Mouse (Mus musculus) embryonic facial prominence, embryonic 10.5 days (tissue): ENCODE results near the gene E2f2. TPM values are rescaled to one million over a fixed set of nuclear protein-coding genes. Genes with fewer than 3 reads are reported as not detected.

Experiments used
- DNase-seq: peaks from one replicate; pipeline ENCODE4 v3.0.0-alpha.2; 2017; ENCODE audit warnings: low spot score
- H3K27ac ChIP-seq: fragments of 300-500 bp; sonication (generic); replicated peaks from 2 replicates; pipeline ENCODE4 v1.5.1; 2016; ENCODE audit warnings: mild to moderate bottlenecking
- H3K27me3 ChIP-seq: fragments of 300-500 bp; sonication (generic); replicated peaks from 2 replicates; pipeline ENCODE4 v1.6.1; 2016; ENCODE audit warnings: low read depth, mild to moderate bottlenecking; ENCODE audit not compliant: poor library complexity, severe bottlenecking
- H3K36me3 ChIP-seq: fragments of 300-500 bp; sonication (generic); replicated peaks from 2 replicates; pipeline ENCODE4 v1.6.1; 2016; ENCODE audit warnings: mild to moderate bottlenecking, moderate library complexity
- H3K4me1 ChIP-seq: fragments of 300-500 bp; sonication (generic); 2 replicates; pipeline ENCODE4 v1.6.1; 2016
- H3K4me3 ChIP-seq: fragments of 300-500 bp; sonication (generic); 2 replicates; pipeline ENCODE4 v1.5.1; 2016; ENCODE audit warnings: mild to moderate bottlenecking, moderate library complexity
- H3K9me3 ChIP-seq: fragments of 300-500 bp; sonication (generic); 2 replicates; pipeline ENCODE4 v1.6.1; 2016; ENCODE audit warnings: mild to moderate bottlenecking
- WGBS: fragments of 180-500 bp; shearing (Covaris S2); methylation state at CpG from one replicate; pipeline ENCODE4 v1.1.7; 2016; 5-methylcytosine and 5-hydroxymethylcytosine counted together
- polyA plus RNA-seq: library from polyadenylated mRNA; unstranded; fragments of >200 nt; fragmentation: Nextera tagmentation; extraction: Ambion mirVana; gene quantifications from 2 replicates; pipeline ENCODE4 v1.2.1, GENCODE M21; 2016

Gene E2f2
- polyA plus RNA-seq, 1 experiment from 2014 or later: 6.2 TPM

DNA sequence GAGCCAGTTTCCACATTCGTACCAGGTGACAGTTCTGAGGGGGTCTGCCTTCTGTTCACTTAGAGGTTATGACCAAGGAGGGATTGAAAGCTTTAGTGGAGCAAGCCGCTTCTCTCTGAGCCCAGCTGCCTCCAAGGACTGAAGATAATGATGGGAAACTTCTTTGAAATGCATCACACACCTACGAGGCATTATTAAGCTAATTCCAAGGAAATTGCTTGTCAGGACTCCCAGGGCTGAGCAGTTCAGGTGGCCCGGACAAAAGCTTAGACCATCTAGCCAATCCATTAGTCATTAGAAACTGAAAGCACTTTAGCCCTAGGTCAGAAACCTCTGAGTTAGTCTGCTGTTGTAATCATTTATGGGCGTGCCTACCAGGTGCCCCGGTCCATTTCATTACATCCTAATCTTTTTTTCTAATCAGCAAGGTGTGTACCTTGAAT lies 25.5 kb upstream of the E2f2 start:
- H3K4me3 ChIP-seq: peak overlapping the region; percentile 82
- H3K4me1 ChIP-seq: peaks cover 88% of the 10 kb centered on the region
- peak; percentile 62 for DNase-seq
- H3K9me3 ChIP-seq: no peaks in the 10 kb centered on the region
- WGBS: 5% methylated on average over 6 of the region's 6 CpGs
- 0 out of 2 replicates have a peak, but pooled peaks cover 5% of the 10 kb centered on the region for H3K27me3 ChIP-seq
- H3K27ac ChIP-seq: peak overlapping the region; percentile 94
- peaks cover 13% of the 10 kb centered on the region for H3K36me3 ChIP-seq

DNA sequence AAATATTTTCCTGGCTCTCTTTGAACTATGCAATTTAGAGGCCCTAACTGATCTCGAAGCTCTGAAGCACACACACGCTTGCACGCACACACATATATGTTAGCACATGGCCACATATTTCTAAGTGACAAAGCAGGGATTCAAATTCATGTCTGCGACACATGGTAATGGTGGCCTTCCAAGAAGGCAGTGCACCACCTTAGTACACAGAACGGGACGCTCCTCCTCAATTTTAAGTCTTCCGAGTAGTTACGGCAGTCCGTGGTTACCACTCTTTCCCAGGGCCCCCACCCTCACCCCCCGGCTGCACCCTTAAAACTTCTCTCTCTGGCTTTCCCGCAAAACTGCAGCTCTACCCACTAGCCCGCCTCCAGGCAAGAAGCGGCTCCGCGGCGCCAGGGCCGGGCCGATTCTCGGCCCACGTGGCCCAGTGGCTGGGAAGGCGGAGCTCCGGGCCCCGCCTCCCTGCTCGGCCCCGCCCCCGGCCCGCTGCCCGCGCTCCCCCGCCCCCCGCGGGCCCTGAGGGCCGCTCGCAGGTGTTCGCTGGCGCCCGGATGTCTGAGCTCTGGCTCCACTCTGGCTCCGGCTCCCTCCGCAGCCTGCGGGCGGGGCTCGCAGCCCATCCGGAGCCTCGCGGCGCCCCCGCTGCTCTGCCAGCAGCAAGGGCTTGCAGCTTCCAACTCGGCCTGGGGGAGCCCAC lies 24.6 kb upstream of the E2f2 start:
- peaks cover 85% of the 10 kb centered on the region for H3K4me1 ChIP-seq
- H3K36me3 ChIP-seq: peaks cover 13% of the 10 kb centered on the region
- 1% methylated on average over 48 of the region's 48 CpGs for WGBS
- 0 out of 2 replicates have a peak, but pooled peaks cover 5% of the 10 kb centered on the region for H3K27me3 ChIP-seq
- H3K9me3 ChIP-seq: no peaks in the 10 kb centered on the region
- peak overlapping the region; percentile 82 for H3K4me3 ChIP-seq
- peak overlapping the region; percentile 94 for H3K27ac ChIP-seq
- peak; percentile 97 for DNase-seq

DNA sequence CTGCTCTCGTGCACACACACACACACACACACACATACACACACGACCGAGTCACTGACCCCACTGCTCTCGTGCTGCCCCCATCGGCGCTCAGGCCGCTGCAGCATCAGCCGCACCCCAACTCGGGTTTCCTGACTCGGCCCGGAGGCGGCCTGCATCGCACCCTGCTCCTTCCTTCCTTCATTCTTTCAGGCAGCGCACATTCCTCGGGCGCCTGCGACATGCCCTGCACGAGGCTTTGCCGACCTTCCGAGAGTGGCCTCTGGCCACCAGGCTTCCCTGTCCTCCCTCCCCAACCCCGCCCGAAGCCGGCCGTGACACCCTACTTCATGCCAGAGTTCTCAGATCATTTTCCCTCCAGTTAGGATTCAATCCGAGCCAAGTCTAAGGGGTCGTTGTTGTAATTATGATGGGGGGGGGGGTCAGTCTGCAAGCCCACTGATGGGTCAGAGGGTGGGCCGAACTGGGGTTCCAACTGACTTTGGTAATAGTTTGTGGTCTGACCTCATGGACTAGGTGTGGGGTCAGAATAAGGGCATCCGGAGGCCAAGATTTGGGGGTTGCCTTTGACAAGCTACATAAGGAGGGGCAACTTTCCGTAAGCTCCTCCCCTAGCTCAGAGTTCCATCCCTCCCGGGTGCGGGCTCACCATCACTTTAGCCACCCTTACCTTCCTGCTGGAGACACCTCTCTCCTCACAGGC lies 23.7 kb upstream of the E2f2 start:
- peaks cover 13% of the 10 kb centered on the region for H3K36me3 ChIP-seq
- peak overlapping the region; percentile 94 for H3K27ac ChIP-seq
- peak; percentile 82 for DNase-seq
- 4% methylated on average over 31 of the region's 31 CpGs for WGBS
- H3K9me3 ChIP-seq: peaks cover 2% of the 10 kb centered on the region; the same call in 1 of the 2 replicates
- peak overlapping the region; percentile 82 for H3K4me3 ChIP-seq
- H3K27me3 ChIP-seq: 0 out of 2 replicates have a peak, but pooled peaks cover 5% of the 10 kb centered on the region
- peaks cover 77% of the 10 kb centered on the region for H3K4me1 ChIP-seq

DNA sequence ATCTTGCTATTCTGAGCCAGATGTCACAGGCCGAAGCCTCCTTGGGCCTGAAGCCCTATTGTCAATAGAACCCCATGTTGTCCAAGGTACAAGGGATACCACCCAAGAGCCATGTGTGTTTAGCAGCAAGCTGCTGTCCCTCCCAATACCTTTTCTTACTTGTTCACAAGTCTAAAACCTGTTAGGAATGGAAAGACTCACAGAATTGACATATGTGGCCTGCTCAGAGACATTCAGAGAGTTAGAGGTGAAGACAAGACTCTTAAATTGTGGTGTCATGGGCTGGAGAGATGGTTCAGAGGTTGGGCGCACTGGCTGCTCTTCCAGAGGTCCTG lies 23.2 kb upstream of the E2f2 start:
- peak overlapping the region; percentile 94 for H3K27ac ChIP-seq
- peaks cover 13% of the 10 kb centered on the region for H3K36me3 ChIP-seq
- 65% methylated on average over 2 of the region's 2 CpGs for WGBS
- peaks cover 73% of the 10 kb centered on the region for H3K4me1 ChIP-seq
- H3K9me3 ChIP-seq: peaks cover 2% of the 10 kb centered on the region; the same call in 1 of the 2 replicates
- DNase-seq: no peak
- H3K27me3 ChIP-seq: 0 out of 2 replicates have a peak, but pooled peaks cover 5% of the 10 kb centered on the region
- H3K4me3 ChIP-seq: peak overlapping the region; percentile 82

DNA sequence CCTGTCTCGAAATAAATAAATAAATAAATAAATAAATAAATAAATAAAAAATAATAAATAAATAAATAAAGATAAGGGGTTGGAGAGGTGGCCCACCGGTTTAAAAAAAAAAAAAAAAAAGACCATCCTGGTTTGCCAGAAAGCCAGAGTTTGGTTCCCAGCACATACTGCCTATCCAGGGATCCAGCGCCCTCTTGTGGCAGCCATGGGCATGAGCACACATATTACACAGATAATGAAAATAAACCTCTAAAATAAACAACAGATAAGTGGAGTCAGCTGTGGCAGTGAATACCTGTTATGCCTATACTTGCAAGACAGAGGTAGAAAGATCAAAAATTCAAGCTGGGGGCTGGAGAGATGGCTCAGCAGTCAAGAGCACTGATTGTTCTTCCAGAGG lies 22.5 kb upstream of the E2f2 start:
- Histone ChIP-seq H3K9me3 (peaks cover 2% of the 10 kb centered on the region; the same call in 1 of the 2 replicates), H3K4me3 (no peak overlapping the region), H3K27me3 (0 out of 2 replicates have a peak, but pooled peaks cover 5% of the 10 kb centered on the region), H3K4me1 (peaks cover 73% of the 10 kb centered on the region), H3K27ac (peak overlapping the region; percentile 84; the same call in 1 of the 2 replicates), H3K36me3 (peaks cover 12% of the 10 kb centered on the region)
- DNase-seq: peak; percentile 74
- WGBS: 35% methylated on average over 3 of the region's 3 CpGs

DNA sequence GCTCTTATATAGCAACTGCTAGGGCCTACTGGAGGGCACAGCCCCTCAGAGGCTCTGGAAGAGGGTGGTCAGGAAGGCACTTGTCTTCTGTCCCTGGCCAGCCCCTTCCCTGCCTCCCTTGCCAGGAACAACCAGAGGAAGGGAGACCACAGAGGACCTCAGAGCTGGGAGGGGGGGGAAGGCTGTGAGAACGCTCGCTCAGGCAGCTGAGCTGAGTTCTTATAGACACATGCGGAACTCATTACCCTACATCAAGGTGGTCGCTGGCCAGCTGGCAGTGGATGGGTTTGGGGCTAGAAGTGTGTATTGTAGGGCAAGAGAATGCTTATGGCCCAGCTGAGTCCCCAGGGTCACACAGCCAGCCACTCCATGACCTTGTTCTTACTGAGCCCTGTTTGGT lies 21.6 kb upstream of the E2f2 start:
- 32% methylated on average over 4 of the region's 4 CpGs for WGBS

DNA sequence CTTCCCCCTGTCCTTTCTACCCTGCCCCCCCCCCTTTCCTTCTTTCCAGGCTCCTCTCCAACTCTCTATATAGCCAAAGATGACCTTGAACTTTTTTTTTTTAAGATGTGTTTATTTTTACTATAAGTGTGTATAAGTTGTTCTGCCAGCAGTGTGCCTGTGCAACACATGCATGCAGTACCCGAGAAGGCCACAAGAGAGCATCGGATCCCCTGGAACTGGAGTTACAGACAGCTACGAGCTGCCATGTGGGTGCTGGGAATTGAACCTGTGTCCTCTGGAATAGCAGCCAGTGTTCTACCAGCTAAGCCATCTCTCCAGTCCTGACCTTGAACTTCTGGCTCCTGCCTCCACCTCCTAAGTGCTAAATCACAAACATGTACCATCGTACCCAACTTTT lies 19.4 kb upstream of the E2f2 start:
- WGBS: 93% methylated on average over 4 of the region's 4 CpGs
- H3K27ac ChIP-seq: no peak overlapping the region; the same call in 1 of the 2 replicates
- H3K36me3 ChIP-seq: no peaks in the 10 kb centered on the region

More for the DNA sequence above, 21.6 kb upstream of the E2f2 start:
- H3K4me1 ChIP-seq: peaks cover 66% of the 10 kb centered on the region
- H3K27me3 ChIP-seq: 0 out of 2 replicates have a peak, but pooled peaks cover 5% of the 10 kb centered on the region
- peaks cover 3% of the 10 kb centered on the region for H3K36me3 ChIP-seq
- peak; percentile 84 for DNase-seq
- peak overlapping the region; percentile 84 for H3K27ac ChIP-seq
- H3K9me3 ChIP-seq: peaks cover 2% of the 10 kb centered on the region; the same call in 1 of the 2 replicates
- H3K4me3 ChIP-seq: peak overlapping the region; percentile 21; the same call in 1 of the 2 replicates

DNA sequence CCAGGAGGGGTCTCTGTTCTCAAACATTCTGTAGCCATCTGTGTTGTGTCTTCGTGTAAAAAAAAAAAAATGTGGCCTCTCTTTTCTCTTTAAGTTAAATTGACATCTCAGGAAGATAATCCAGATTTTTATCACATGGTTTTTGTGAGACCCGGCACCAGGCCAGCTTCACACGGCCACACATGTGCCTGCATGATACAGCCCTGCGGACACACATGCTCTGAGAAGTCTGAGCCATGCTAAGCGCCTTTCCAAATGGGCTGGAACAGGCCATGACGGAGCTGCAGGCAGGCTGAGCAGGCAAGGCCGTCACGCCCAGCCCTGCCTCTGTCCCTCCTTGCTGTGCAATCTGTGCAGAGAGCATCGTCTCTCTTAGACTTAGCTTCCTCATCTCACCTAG lies 17.7 kb upstream of the E2f2 start:
- H3K9me3 ChIP-seq: peaks cover 2% of the 10 kb centered on the region; the same call in 1 of the 2 replicates
- H3K4me1 ChIP-seq: peaks cover 38% of the 10 kb centered on the region
- 76% methylated on average over 9 of the region's 9 CpGs for WGBS
- DNase-seq: no peak
- H3K27me3 ChIP-seq: no peaks in the 10 kb centered on the region
- no peak overlapping the region for H3K4me3 ChIP-seq
- H3K36me3 ChIP-seq: no peaks in the 10 kb centered on the region
- 0 out of 2 replicates have a peak overlapping the region, but pooled peaks have one; percentile 44 for H3K27ac ChIP-seq

More for the DNA sequence above, 19.4 kb upstream of the E2f2 start:
- Histone ChIP-seq H3K4me1 (peaks cover 47% of the 10 kb centered on the region), H3K4me3 (no peak overlapping the region), H3K27me3 (no peaks in the 10 kb centered on the region), H3K9me3 (peaks cover 2% of the 10 kb centered on the region; the same call in 1 of the 2 replicates)
- no peak for DNase-seq

DNA sequence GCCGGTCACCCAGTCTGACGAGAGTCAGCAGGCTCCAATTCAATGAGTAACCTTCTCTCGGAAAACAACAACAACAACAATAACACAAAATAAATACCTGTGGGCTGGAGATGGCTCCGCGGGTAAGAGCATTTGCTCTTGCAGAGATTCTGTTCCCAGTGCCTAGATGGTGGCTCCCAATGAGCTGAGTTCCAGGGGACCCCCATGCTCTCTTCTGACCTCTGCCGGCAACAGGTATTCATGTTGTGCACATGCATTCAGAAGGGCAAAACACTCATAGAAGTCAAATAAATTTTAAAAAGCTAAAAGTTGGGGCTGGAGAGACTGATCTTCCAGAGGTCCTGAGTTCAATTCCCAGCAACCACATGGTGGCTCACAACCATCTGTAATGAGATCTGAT lies 13.7 kb upstream of the E2f2 start:
- Histone ChIP-seq H3K27ac (no peak overlapping the region), H3K4me3 (no peak overlapping the region), H3K36me3 (no peaks in the 10 kb centered on the region), H3K9me3 (no peaks in the 10 kb centered on the region), H3K27me3 (no peaks in the 10 kb centered on the region), H3K4me1 (peaks cover 30% of the 10 kb centered on the region)
- 76% methylated on average over 6 of the region's 6 CpGs for WGBS
- no peak for DNase-seq

DNA sequence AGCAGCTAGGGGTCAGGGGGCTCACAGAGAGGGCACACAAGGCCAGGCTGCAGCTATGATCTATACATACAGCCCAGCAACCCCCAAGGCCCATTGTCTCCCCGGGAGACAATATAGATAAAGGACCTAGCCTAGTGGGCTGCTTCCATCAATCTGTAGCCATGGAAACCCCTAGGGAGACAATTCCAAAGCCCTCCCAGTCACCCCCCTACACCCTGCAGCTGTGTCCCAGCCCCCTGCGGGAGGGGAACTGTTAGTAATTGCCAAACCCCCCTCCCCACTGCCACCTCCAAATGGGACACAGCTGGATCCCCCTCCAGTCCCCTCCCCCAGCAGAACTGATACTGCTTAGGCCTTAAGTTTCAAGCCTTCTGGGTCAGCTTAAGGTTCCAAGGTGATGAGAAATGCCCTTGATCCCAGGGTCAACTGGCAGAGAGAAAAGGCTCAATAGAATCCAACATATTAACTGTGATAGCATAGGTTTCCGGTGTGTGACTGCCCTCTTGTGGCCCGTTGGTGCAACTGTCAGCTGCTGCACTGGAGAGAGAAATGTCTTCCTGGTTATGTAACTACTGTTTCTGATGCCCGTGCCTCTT lies 12.3 kb upstream of the E2f2 start:
- no peaks in the 10 kb centered on the region for H3K36me3 ChIP-seq
- peak overlapping the region; percentile 81 for H3K27ac ChIP-seq
- 2% methylated on average over 5 of the region's 5 CpGs for WGBS
- H3K9me3 ChIP-seq: no peaks in the 10 kb centered on the region
- peak overlapping the region; percentile 25; the same call in 1 of the 2 replicates for H3K4me3 ChIP-seq
- H3K4me1 ChIP-seq: peaks cover 29% of the 10 kb centered on the region
- DNase-seq: peak; percentile 87
- H3K27me3 ChIP-seq: no peaks in the 10 kb centered on the region

DNA sequence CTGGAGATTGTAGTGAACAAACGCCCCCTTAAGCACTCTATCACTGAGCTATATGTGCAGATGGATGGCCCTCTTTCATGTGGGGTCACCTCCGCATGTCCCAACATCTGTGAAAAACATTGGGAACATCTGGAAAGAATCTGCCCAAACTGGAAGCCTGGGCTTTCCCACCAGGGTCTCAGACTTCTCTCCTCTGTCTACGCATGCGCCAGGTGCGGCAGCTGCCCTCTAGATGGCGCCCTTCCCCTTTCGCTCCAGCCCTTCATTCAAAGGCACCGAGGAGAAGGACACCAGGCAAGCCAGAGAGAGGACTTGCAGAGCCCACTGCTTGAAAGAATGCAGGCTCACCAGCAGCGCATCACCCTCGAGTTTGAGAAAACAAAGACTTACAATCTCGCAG lies 8.7 kb upstream of the E2f2 start:
- H3K9me3 ChIP-seq: no peaks in the 10 kb centered on the region
- no peaks in the 10 kb centered on the region for H3K27me3 ChIP-seq
- peak overlapping the region; percentile 9; the same call in 1 of the 2 replicates for H3K4me3 ChIP-seq
- peaks cover 26% of the 10 kb centered on the region for H3K4me1 ChIP-seq
- peak; percentile 96 for DNase-seq
- 2% methylated on average over 11 of the region's 11 CpGs for WGBS
- H3K27ac ChIP-seq: peak overlapping the region; percentile 7; the same call in 1 of the 2 replicates
- no peaks in the 10 kb centered on the region for H3K36me3 ChIP-seq

DNA sequence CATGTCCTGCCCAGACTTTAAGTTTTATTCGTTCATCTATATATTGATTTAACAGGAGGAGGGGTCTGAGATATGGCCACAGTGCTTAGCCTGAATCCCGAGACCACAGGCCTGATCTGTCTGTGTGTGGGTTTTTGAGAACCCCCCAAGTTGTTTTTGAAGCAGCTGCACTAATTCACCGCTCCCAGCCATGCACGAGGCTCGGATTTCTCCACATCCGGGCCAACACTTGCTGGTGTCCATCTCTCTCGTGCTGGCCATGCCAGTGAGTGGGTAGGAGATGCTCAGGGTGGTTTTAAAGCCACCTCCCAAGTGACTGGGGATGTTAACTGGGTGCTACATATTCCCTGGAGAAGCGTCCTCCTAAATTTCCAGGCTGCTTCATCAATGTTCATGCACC lies 7.2 kb upstream of the E2f2 start:
- H3K9me3 ChIP-seq: no peaks in the 10 kb centered on the region
- H3K4me3 ChIP-seq: no peak overlapping the region
- H3K27me3 ChIP-seq: no peaks in the 10 kb centered on the region
- H3K4me1 ChIP-seq: peaks cover 14% of the 10 kb centered on the region
- H3K36me3 ChIP-seq: no peaks in the 10 kb centered on the region
- no peak for DNase-seq
- WGBS: 75% methylated on average over 8 of the region's 8 CpGs
- no peak overlapping the region for H3K27ac ChIP-seq
